Mouse (Mus musculus) 3T3-L1 (cell line): Measurements from ENCODE around the gene Gucy2g.
"Not testable (repeated sequence)": the region's sequence is repeated elsewhere in the genome, so short reads cannot be mapped to it uniquely, and the experiment has no call there.

ENCODE experiments used
- DNase-seq: peaks from one replicate; pipeline ENCODE4 v3.0.0-alpha.2; 2015; ENCODE audit warnings: low read depth, low spot score

Gucy2g gene

GRCm38 (mm10) chr19:55207746-55208538, 33.1 kb downstream of the Gucy2g start:
- DNase-seq: no peak

DNA sequence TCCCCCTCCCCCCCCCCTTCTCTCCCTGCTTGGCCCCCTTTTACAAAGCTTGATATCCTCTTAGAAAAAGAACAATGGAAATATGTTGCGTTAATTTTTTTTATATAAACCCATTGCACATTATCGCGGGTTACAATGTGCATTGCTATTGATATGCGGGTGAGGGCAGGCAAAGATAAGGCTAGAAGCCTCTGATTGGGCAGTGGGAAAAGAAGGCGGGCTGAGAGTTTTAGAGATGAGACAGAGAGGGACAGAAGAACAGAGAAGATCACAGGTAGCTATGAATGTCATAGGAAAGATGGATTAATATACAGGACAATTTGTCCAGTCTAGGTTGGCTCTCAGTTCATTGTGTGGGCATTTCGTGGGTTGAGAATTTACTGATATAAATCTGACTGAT, 33.8 kb downstream of the Gucy2g start:
- DNase-seq: no peak

DNA sequence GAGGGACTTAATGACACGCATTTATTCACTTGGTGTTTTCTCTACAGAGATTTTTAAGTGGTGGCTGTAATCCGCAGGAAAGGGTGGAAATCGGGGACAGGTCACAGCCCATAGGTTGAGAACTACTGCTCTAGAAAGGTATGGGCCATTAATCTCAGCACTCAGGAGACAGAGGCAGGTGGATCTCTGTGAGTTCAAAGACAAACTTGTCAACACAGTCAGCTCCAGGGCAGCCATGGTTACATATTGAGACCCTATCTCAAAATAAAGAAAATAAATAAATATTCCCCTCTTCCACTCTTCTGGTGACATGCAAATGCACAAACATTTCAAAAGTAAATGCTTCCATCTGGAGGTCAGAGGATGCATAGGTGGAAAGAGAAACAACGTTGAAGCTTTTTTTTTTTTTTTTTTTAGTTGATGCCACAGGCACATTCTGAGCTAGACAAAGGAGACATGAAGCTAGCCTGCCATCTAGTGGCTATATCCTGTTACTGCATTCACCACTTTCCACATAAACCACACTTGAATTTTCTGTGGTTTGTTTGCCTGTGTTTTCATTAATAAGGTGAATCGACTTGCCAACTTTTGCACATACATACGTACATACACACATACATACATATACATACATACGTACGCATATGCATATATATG, 34.4 kb downstream of the Gucy2g start:
- peak; percentile 91 for DNase-seq

DNA sequence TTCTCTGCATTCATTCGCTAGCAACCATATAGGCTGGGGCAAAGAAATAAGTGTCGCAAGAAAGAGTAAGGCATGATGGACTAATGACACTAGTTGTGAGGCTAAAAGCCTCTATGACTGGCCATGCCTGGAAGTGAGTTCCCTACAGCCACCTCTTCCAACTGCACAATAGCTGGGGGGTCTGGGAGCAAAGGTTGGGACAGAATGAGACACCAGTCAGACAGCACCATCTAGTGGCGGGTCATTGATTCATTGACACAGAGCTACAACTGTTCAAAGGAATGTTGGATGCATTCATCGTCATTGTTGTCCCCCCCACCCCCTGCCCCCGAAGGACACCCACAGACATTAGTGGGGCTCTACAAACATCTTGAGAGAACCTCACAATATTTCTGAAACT, 42.7 kb downstream of the Gucy2g start:
- peak; percentile 78 for DNase-seq

DNA sequence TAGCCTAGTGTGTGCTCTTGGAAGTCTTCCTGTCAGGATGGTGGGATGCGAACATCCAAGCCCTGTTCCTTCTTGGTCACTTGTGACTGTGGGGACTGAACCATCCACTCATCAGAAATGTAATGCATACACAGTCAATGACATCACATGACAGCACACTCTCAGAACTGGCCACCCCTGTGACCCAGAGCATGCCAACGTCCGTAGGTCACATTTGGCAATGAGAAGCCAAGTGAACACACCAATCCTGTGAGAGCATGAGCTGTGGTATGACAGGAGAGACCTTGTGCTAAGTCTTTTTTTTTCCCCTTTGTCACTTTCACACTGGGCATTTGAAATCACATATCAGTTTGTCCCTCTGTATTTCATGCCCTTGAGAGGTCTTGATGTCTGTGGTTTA, 45.5 kb downstream of the Gucy2g start:
- DNase-seq: no peak

GRCm38 (mm10) chr19:55194520-55195170, 46.4 kb downstream of the Gucy2g start:
- DNase-seq: no peak

DNA sequence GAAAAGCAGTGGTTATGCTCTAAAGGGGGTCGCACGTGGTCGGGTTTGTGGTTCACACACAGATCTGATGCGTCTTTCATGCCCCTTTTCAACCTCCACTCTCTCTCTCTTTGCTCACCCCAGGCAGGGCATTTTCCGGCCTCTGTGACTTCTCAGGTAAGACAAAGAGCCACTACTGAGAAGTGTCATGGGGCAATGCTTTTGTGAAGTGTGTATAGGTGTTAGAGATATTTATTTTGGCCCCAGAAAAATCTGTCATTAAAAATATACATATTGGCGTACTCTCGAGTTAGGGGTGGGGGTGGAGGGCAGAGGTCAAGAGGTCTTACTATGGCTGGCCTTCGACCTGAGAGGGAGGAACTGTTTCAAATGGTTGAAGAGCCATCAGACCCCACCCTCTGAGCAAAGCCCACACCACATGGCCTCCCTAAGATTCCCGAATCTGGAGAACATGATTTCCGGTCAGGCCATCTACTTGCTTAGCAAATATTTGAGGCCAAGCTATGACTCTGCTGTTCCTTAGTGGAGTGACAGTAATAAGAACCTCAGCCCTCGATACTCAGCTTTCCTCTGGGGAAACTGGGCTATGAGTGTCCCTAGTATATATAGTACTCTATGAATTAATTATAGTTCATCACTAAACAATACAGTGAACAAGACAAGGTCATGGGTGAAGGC, 47.2 kb downstream of the Gucy2g start:
- no peak for DNase-seq

GRCm38 (mm10) chr19:55192254-55192945, 48.6 kb downstream of the Gucy2g start:
- DNase-seq: no peak

DNA sequence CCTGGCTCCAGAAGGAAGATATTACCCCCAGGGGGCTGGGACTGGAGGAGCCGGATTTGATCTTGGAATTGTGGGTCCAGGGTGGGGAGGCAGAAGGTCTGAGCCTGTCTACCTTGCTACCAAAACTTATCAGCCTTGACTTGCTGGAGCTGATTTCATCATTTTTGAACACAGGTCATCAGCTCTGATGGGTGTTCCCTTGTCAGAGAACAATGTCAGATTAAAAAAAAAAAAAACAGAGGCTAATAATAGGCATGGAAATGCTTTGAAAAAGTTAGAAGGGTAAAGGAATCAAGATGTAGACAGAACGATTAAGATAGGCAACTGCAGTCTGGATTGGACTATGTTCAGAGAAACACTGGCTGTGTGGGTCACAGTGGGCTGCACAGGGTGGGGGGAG, 49.4 kb downstream of the Gucy2g start:
- DNase-seq: no peak

GRCm38 (mm10) chr19:55190065-55190464, 51.0 kb downstream of the Gucy2g start:
- DNase-seq: no peak

DNA sequence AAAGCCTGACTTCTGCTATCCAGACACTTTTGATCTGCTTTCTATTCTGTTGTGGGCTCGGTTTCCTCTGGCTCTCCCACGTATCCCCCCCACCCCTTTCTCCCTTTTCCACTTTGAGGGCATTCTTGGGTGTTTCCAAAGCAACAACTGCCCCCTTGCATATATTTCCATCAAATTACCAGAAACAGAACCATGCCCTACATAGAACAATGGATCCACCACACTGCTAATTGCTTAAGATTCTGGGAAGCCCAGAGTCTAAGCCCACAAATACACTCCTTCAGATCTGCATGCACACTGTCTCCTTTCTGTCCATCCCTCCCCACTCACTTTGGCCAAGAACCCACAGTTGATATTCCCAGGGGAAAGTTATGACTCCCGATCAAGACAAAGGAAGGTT, 55.4 kb downstream of the Gucy2g start:
- DNase-seq: no peak

GRCm38 (mm10) chr19:55185074-55185473, 56.0 kb downstream of the Gucy2g start:
- DNase-seq: no peak

GRCm38 (mm10) chr19:55184442-55184841, 56.6 kb downstream of the Gucy2g start:
- no peak for DNase-seq

DNA sequence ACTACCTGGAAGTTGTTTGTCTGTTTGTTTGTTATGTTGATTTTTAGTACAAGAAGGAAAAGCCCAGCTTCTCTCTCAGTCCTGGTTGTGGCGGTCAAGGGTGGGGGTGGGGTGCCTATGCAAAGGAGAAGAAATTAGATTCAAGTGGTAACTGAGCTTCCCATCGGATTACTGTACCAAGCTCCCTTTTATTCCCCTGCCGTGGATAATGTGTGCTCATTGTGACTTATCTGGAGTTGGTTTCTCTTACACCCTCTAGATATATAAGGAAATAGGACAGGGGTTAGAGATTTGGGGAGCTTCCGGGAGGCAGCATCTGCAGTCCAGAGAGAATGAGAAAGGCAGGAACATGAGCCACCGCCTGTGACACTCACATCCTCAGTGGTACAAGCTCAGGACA, 60.6 kb downstream of the Gucy2g start, which contains the start of gene Tectb:
TSS of gene Tectb (plus strand) at position 301 of the 400 bp plus-strand sequence.
- DNase-seq: no peak

GRCm38 (mm10) chr19:55177143-55177542, 63.9 kb downstream of the Gucy2g start:
- DNase-seq: no peak

DNA sequence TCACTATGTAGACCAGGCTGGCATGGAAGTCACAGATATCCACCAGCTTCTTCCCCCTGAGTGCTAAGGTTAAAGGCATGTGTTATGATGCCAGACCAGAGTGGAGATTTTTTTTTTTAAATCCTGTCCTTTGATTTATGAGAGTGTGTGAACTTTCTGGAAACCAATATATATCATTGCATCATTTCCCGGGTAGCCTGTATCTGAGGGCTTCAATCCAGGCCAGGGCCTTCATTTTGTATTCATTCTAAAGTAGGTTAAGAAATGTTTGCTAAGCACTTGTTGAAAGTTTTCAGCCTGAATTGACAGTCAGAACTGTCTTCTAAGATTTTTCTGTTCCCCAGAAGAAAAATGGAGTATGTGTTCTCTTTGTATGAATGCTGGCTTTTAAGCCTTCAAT, 69.5 kb downstream of the Gucy2g start:
- no peak for DNase-seq

DNA sequence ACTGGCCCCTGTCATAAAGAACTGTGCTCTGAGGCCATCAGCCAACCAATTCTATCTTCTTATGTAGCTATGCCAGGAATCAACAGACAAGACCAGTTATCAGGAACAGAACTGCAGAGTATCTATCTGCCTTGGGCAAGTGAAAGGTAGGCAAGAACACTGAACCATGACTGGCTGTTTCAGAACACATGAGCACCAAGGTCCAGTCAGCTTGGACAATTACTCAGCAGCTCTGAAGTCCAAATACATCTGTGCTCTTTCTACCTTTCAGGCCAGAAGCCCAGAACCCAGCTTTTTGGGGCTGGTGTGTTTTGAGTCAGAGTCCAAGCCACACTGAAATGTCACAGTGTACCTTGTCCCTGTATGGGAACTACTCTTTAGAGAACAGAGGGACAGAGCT, 70.6 kb downstream of the Gucy2g start:
- DNase-seq: no peak

DNA sequence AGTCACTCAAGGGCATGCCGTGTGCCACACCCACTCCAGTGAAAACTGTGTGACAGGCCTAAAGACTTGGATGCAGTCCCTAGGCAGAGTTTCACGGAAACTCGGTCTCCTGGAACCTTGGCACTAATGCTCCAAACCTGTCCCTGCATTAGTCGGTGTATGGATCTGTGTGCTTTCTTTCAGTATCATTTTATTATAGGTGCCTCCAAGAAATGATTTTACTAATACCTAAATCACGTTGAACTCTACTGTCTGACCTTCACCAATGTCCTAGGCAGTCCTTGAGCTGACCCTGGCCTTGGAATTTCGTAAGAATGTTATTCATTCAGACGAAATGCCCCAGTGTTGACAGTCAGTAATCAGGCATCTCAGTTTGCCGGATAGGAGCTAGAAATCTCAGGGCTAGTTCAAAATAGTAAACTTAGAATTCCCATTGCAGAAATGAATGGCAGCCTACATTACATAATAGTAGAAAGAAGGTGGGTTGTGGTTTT, 71.8 kb downstream of the Gucy2g start:
- DNase-seq: not testable (repeated sequence)

DNA sequence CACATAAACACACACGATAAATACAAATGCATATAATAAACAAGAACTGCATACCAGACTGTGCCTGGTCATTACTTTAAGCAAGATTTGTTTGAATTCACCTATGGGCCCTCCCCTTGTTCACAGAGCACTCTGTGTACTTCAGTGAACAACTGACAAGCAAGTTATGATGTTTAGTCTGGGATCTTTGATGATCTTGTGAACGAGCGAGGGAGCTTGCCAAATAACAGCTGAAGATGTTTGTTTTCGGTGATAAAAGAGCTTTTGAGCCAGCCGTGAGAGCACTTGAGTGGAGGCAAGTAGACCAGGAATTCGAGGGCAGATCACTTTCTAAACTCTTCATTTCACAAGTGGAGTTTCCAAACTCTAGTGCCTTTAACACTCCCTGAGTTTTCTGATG, 72.7 kb downstream of the Gucy2g start:
- DNase-seq: no peak

DNA sequence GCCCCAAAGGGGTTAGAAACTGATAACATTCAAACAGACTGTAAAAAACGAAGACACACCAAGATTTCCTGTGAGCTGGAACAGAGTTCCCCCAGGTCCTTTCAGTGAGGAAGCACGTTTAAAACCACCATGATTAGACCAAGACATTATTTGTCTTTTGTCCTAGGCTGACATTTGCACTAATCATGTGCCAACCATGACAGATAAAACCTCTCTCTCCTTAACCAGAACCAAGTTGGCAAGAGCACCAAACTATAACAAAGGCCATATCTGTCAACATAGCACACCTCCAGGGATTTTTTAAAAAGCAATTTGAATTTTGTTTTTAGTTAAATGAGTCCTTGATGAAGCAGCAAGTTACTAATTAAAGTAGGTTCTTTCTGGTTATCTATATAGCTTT, 73.3 kb downstream of the Gucy2g start:
- no peak for DNase-seq

GRCm38 (mm10) chr19:55166741-55167140, 74.3 kb downstream of the Gucy2g start:
- DNase-seq: no peak
